Mouse (Mus musculus) T-cell, adult 66 days (primary cell): ENCODE measurements around the gene Gm1140. TPM values are rescaled to one million over a fixed set of nuclear protein-coding genes. Genes with fewer than 3 reads are reported as not detected.

ENCODE experiments used
- total RNA-seq, 2 experiments: library from RNA; stranded (reverse); gene quantifications; 3 replicates in 1 of 2; 4 replicates in 1 of 2; pipeline ENCODE4 v1.2.4; 2023

Gm1140 gene
- total RNA-seq = not detected

GRCm38 (mm10) chrX:67693462-67693861 is at the start of gene Gm1140:
Gm1140 (minus strand) TSS chrX:67693562.

GRCm38 (mm10) chrX:67695398-67695797 is 2.0 kb upstream of the Gm1140 start, which contains the start of gene Gm14692:
Gm14692 (plus strand) TSS chrX:67695698.

Other genes starting within 250 kb of the Gm1140 start
- gene Gm14692, start 2.1 kb upstream of the Gm1140 start, total RNA-seq = not detected
- not detected for gene 4933436I01Rik, start 227.9 kb upstream of the Gm1140 start, total RNA-seq